Mouse (Mus musculus) frontal cortex, postnatal 10 days (tissue): Measurements from ENCODE around the gene Zbtb4.

ENCODE experiments used
- DNase-seq, 2 experiments: peaks; one replicate each; pipeline ENCODE4 v3.0.0; 2022; ENCODE audit warnings: low spot score in 2 of 2, mixed read lengths in 1 of 2

Gene Zbtb4

GRCm38 (mm10) chr11:69763551-69763950 is 2.2 kb upstream of the Zbtb4 start:
- DNase-seq = no peak

- DNase-seq = peak; percentile 71 to 77
Observed at GRCm38 (mm10) chr11:69766126-69766609, 456 bp downstream of the Zbtb4 start.

GRCm38 (mm10) chr11:69766872-69767624 is 1.3 kb downstream of the Zbtb4 start:
- no peak for DNase-seq

- no peak for DNase-seq
Observed at GRCm38 (mm10) chr11:69767625-69767909, 1.9 kb downstream of the Zbtb4 start.

GRCm38 (mm10) chr11:69774961-69775360 is 9.2 kb downstream of the Zbtb4 start:
- no peak for DNase-seq

- DNase-seq = no peak
Observed at GRCm38 (mm10) chr11:69775716-69776115, 10.0 kb downstream of the Zbtb4 start.

GRCm38 (mm10) chr11:69776488-69776887 is 10.8 kb downstream of the Zbtb4 start:
- no peak for DNase-seq

- DNase-seq = no peak
Observed at GRCm38 (mm10) chr11:69777504-69778257, 12.0 kb downstream of the Zbtb4 start.

GRCm38 (mm10) chr11:69778258-69778982 is 12.7 kb downstream of the Zbtb4 start:
- no peak for DNase-seq

GRCm38 (mm10) chr11:69778985-69779384 is 13.3 kb downstream of the Zbtb4 start:
- no peak for DNase-seq

- no peak for DNase-seq
Observed at GRCm38 (mm10) chr11:69781828-69782227, 16.1 kb downstream of the Zbtb4 start.

- no peak for DNase-seq
Observed at GRCm38 (mm10) chr11:69784793-69785272, 19.1 kb downstream of the Zbtb4 start.

- DNase-seq = no peak
Observed at GRCm38 (mm10) chr11:69787306-69787705, 21.6 kb downstream of the Zbtb4 start.

- no peak for DNase-seq
Observed at GRCm38 (mm10) chr11:69789431-69789830, 23.7 kb downstream of the Zbtb4 start.

GRCm38 (mm10) chr11:69791420-69791819 is 25.7 kb downstream of the Zbtb4 start:
- no peak for DNase-seq

GRCm38 (mm10) chr11:69793429-69793828 is 27.7 kb downstream of the Zbtb4 start:
- DNase-seq = no peak

- peak; percentile 87 to 90 for DNase-seq
Observed at GRCm38 (mm10) chr11:69795168-69795982, 29.7 kb downstream of the Zbtb4 start, which contains the start of gene Chrnb1. Chrnb1 (minus strand) TSS chr11:69795943.

- no peak for DNase-seq
Observed at GRCm38 (mm10) chr11:69795983-69796435, 30.3 kb downstream of the Zbtb4 start.

GRCm38 (mm10) chr11:69797924-69798323 is 32.2 kb downstream of the Zbtb4 start:
- DNase-seq = no peak

GRCm38 (mm10) chr11:69799394-69800137 is 33.9 kb downstream of the Zbtb4 start:
- no peak for DNase-seq

GRCm38 (mm10) chr11:69800138-69800391 is 34.4 kb downstream of the Zbtb4 start:
- peak; percentile 45 to 66 for DNase-seq
